Mouse (Mus musculus) C2C12 (cell line): ENCODE results near the gene Trio. TPM values are rescaled to one million over a fixed set of nuclear protein-coding genes. Genes with fewer than 3 reads are reported as not detected.

Experiments
- H3K27me3 ChIP-seq: one replicate; pipeline ENCODE4 v1.6.1; 2011; ENCODE audit not compliant: control insufficient read depth, insufficient read depth, insufficient read length
- H3K36me3 ChIP-seq: one replicate; pipeline ENCODE4 v1.6.1; 2011; ENCODE audit not compliant: control insufficient read depth, insufficient read depth
- H3K4me3 ChIP-seq: one replicate; pipeline ENCODE4 v1.5.1; 2011; ENCODE audit warnings: mild to moderate bottlenecking, control low read depth; ENCODE audit not compliant: poor library complexity, insufficient read depth, severe bottlenecking
- H3K79me2 ChIP-seq: one replicate; pipeline ENCODE4 v1.6.1; 2011; ENCODE audit not compliant: control insufficient read depth, insufficient read depth
- H3K79me3 ChIP-seq: one replicate; pipeline ENCODE4 v1.6.1; 2011; ENCODE audit warnings: low read depth, control low read depth
- H3ac ChIP-seq: one replicate; pipeline ENCODE3; 2011; ENCODE audit warnings: low read depth; ENCODE audit not compliant: control insufficient read depth, insufficient read length
- CEBPB ChIP-seq: IDR thresholded peaks from one replicate; pipeline ENCODE4 v1.6.1; 2011; ENCODE audit warnings: low read depth, mild to moderate bottlenecking, control low read depth, moderate library complexity
- CTCF ChIP-seq: IDR thresholded peaks from one replicate; pipeline ENCODE4 v1.5.1; 2011; ENCODE audit not compliant: control insufficient read depth, insufficient read depth, insufficient read length
- FOSL1 ChIP-seq: IDR thresholded peaks from one replicate; pipeline ENCODE4 v1.8.0; 2011; ENCODE audit warnings: mild to moderate bottlenecking, low read length; ENCODE audit not compliant: poor library complexity, insufficient read depth, severe bottlenecking
- MAX ChIP-seq: IDR thresholded peaks from one replicate; pipeline ENCODE4 v1.6.1; 2011; ENCODE audit warnings: mild to moderate bottlenecking, control low read depth
- MYOD1 ChIP-seq: IDR thresholded peaks from one replicate; pipeline ENCODE4 v1.6.1; 2011; ENCODE audit warnings: low read depth; ENCODE audit not compliant: control insufficient read depth, insufficient read length
- MYOG ChIP-seq: IDR thresholded peaks from one replicate; pipeline ENCODE4 v1.6.1; 2011; ENCODE audit not compliant: control insufficient read depth, insufficient read length; ENCODE audit errors: extremely low read depth
- USF1 ChIP-seq: IDR thresholded peaks from one replicate; pipeline ENCODE4 v1.6.1; 2011; ENCODE audit warnings: low read depth, mild to moderate bottlenecking, control low read depth, moderate library complexity
- polyA plus RNA-seq: library from polyadenylated mRNA; unstranded; fragments of >200 nt; fragmentation: generic; extraction: Trizol; gene quantifications from one replicate; pipeline ENCODE4 v1.2.1, GENCODE M21; 2012; ENCODE audit warnings: missing spikeins

The Trio gene
- polyA plus RNA-seq, 1 experiment: 26.2 TPM

GRCm38 (mm10) chr15:27708968-27709612 is 316.6 kb downstream of the Trio start:
- peaks cover 32% of the 10 kb centered on the region for H3K27me3 ChIP-seq
- TF ChIP-seq CEBPB (no peak), CTCF (no peak), USF1 (no peak), MAX (no peak), MYOG (no peak), FOSL1 (no peak), MYOD1 (no peak)
- H3ac ChIP-seq: no peak overlapping the region
- no peaks in the 10 kb centered on the region for H3K79me2 ChIP-seq
- H3K79me3 ChIP-seq: no peaks in the 10 kb centered on the region
- no peaks in the 10 kb centered on the region for H3K36me3 ChIP-seq
- no peak overlapping the region for H3K4me3 ChIP-seq

DNA sequence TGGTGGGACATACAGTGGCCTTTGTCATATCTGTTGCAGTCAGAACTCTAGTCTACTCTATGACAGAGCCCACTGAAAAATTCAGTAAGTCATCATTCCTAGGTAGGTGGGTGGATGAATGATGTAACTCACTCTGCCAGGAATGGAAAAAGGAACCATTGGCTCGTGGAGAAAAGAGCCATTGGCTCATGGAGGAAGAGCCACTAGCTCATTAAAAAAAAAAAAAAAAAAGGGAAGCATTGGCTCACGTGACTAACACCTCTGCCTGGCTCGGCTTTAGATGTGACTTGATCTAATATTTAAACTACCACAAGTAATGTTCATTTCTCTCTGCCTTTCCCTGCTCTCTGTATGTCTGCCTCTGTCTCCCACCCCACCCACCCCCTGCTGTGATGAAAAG is 317.1 kb downstream of the Trio start:
- no peak overlapping the region for H3ac ChIP-seq
- no peak for TF ChIP-seq USF1
- TF ChIP-seq CEBPB: no peak
- TF ChIP-seq MAX: no peak
- no peak for TF ChIP-seq FOSL1
- no peak for TF ChIP-seq CTCF
- TF ChIP-seq MYOD1: no peak
- TF ChIP-seq MYOG: no peak
- H3K4me3 ChIP-seq: no peak overlapping the region
- no peaks in the 10 kb centered on the region for H3K79me3 ChIP-seq
- no peaks in the 10 kb centered on the region for H3K79me2 ChIP-seq
- peaks cover 32% of the 10 kb centered on the region for H3K27me3 ChIP-seq
- no peaks in the 10 kb centered on the region for H3K36me3 ChIP-seq

DNA sequence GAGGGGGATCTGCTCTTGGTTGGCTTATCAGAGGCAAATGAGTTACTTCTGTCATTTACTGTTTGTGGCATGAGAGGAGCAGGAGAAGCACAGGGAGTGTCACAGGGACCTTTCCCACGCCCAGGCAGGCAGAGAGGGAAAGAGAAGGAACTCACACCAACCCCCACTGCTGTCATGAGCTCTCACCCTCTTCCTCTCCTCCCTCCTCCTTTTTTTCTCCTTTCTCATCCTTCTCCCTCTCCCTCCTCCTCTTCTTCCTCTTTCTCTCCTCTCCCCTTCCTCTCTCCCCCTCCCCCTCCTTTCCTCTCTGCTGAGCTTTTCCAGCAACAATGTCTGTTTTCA is 322.7 kb downstream of the Trio start:
- peaks cover 37% of the 10 kb centered on the region for H3K27me3 ChIP-seq
- no peak overlapping the region for H3K4me3 ChIP-seq
- no peak overlapping the region for H3ac ChIP-seq
- no peak for TF ChIP-seq CTCF
- no peak for TF ChIP-seq MYOD1
- no peak for TF ChIP-seq FOSL1
- no peak for TF ChIP-seq MYOG
- no peak for TF ChIP-seq MAX
- no peak for TF ChIP-seq CEBPB
- no peak for TF ChIP-seq USF1
- H3K36me3 ChIP-seq: no peaks in the 10 kb centered on the region
- no peaks in the 10 kb centered on the region for H3K79me3 ChIP-seq
- no peaks in the 10 kb centered on the region for H3K79me2 ChIP-seq

GRCm38 (mm10) chr15:27702031-27702971 is 323.3 kb downstream of the Trio start:
- H3K79me3 ChIP-seq: no peaks in the 10 kb centered on the region
- no peak overlapping the region for H3K4me3 ChIP-seq
- H3ac ChIP-seq: no peak overlapping the region
- TF ChIP-seq FOSL1 (no peak), CTCF (no peak), USF1 (no peak), CEBPB (no peak), MAX (no peak), MYOD1 (no peak)
- no peaks in the 10 kb centered on the region for H3K36me3 ChIP-seq
- H3K79me2 ChIP-seq: no peaks in the 10 kb centered on the region
- peaks cover 36% of the 10 kb centered on the region for H3K27me3 ChIP-seq

- Histone ChIP-seq H3ac (no peak overlapping the region), H3K79me2 (no peaks in the 10 kb centered on the region), H3K36me3 (no peaks in the 10 kb centered on the region), H3K27me3 (peaks cover 25% of the 10 kb centered on the region), H3K4me3 (no peak overlapping the region), H3K79me3 (no peaks in the 10 kb centered on the region)
- TF ChIP-seq FOSL1 (no peak), MYOD1 (no peak), CTCF (no peak), MYOG (no peak)
Observed at GRCm38 (mm10) chr15:27697632-27698031, 328.0 kb downstream of the Trio start.
